Mouse (Mus musculus) MEL (cell line): ENCODE data around the gene Trafd1. TPM values are rescaled to one million over a fixed set of nuclear protein-coding genes. Genes with fewer than 3 reads are reported as not detected.

Experiments
- DNase-seq: peaks from one replicate; pipeline ENCODE4 v3.0.0; 2011; ENCODE audit warnings: low read depth, low spot score
- H3K27ac ChIP-seq: 2 replicates; pipeline ENCODE4 v1.5.1; 2012; ENCODE audit warnings: low read depth, mild to moderate bottlenecking, control low read depth, low read length, moderate library complexity; ENCODE audit not compliant: control insufficient read depth
- H3K27me3 ChIP-seq, 2 experiments: fragments of 150-350 bp in 1 of 2; sonication (generic) in 1 of 2; 2 replicates each; pipeline ENCODE4 v1.6.1; 2012; ENCODE audit warnings: low read length in 2 of 2, mild to moderate bottlenecking in 2 of 2, improper control_type of control experiment in 1 of 2, moderate library complexity in 1 of 2; ENCODE audit not compliant: insufficient read depth in 2 of 2, control insufficient read depth in 1 of 2
- H3K36me3 ChIP-seq, 2 experiments: 2 replicates each; pipeline ENCODE4 v1.6.1; 2012 to 2014; ENCODE audit warnings: low read length in 2 of 2, improper control_type of control experiment in 1 of 2, inconsistent platforms in 1 of 2, mild to moderate bottlenecking in 1 of 2; ENCODE audit not compliant: insufficient read depth in 2 of 2, control insufficient read depth in 1 of 2
- H3K4me1 ChIP-seq, 2 experiments: fragments of 150-350 bp in 1 of 2; sonication (generic) in 1 of 2; 2 replicates each; pipeline ENCODE4 v1.6.1; 2012; ENCODE audit warnings: low read length in 2 of 2, improper control_type of control experiment in 1 of 2, mild to moderate bottlenecking in 1 of 2; ENCODE audit not compliant: insufficient read depth in 2 of 2, control insufficient read depth in 1 of 2
- H3K4me3 ChIP-seq, 2 experiments: fragments of 150-350 bp in 1 of 2; sonication (generic) in 1 of 2; 2 replicates each; pipeline ENCODE4 v1.5.1; 2012; ENCODE audit warnings: low read depth in 2 of 2, low read length in 2 of 2, mild to moderate bottlenecking in 2 of 2, moderate library complexity in 2 of 2, control low read depth in 1 of 2, improper control_type of control experiment in 1 of 2; ENCODE audit not compliant: control insufficient read depth in 1 of 2, insufficient read depth in 1 of 2
- H3K79me2 ChIP-seq: 2 replicates; pipeline ENCODE4 v1.6.1; 2012; ENCODE audit warnings: mild to moderate bottlenecking, low read length, moderate library complexity; ENCODE audit not compliant: control insufficient read depth, poor library complexity, insufficient read depth
- H3K9ac ChIP-seq: 2 replicates; pipeline ENCODE4 v1.6.1; 2012; ENCODE audit warnings: low read depth, mild to moderate bottlenecking, control low read depth, low read length, moderate library complexity; ENCODE audit not compliant: control insufficient read depth, poor library complexity, severe bottlenecking
- H3K9me3 ChIP-seq: fragments of 150-350 bp; sonication (generic); replicated peaks from 2 replicates; pipeline ENCODE4 v1.6.1; 2012; ENCODE audit warnings: mild to moderate bottlenecking, low read length, improper control_type of control experiment, moderate library complexity; ENCODE audit not compliant: insufficient read depth
- BHLHE40 ChIP-seq: IDR thresholded peaks from 2 replicates; pipeline ENCODE4 v1.6.1; 2012; ENCODE audit warnings: low read depth, mild to moderate bottlenecking, inconsistent platforms, low read length, improper control_type of control experiment, borderline replicate concordance
- CHD2 ChIP-seq: IDR thresholded peaks from 2 replicates; pipeline ENCODE4 v1.6.1; 2011; ENCODE audit warnings: low read length, improper control_type of control experiment
- CTCF ChIP-seq, 3 experiments: IDR thresholded peaks in 2 of 3; conservative IDR thresholded peaks in 1 of 3; 2 replicates each; pipeline ENCODE4 v1.5.1; 2011 to 2012; ENCODE audit warnings: low read length in 3 of 3, low read depth in 2 of 3, mild to moderate bottlenecking in 2 of 3, improper control_type of control experiment in 1 of 3, inconsistent platforms in 1 of 3, mixed read lengths in 1 of 3, moderate library complexity in 1 of 3; ENCODE audit not compliant: control insufficient read depth in 1 of 3, insufficient read depth in 1 of 3, poor library complexity in 1 of 3, severe bottlenecking in 1 of 3
- ELF1 ChIP-seq: IDR thresholded peaks from 2 replicates; pipeline ENCODE4 v1.6.1; 2014; ENCODE audit warnings: low read depth, mild to moderate bottlenecking, inconsistent platforms, low read length, improper control_type of control experiment, moderate library complexity
- ETS1 ChIP-seq: IDR thresholded peaks from 2 replicates; pipeline ENCODE4 v1.6.1; 2012; ENCODE audit warnings: low read depth, mild to moderate bottlenecking, inconsistent platforms, low read length, improper control_type of control experiment, moderate library complexity
- GABPA ChIP-seq: IDR thresholded peaks from 2 replicates; pipeline ENCODE4 v1.6.1; 2012; ENCODE audit warnings: low read depth, mild to moderate bottlenecking, inconsistent platforms, low read length, improper control_type of control experiment, moderate library complexity
- HCFC1 ChIP-seq: IDR thresholded peaks from 2 replicates; pipeline ENCODE4 v1.6.1; 2012; ENCODE audit warnings: low read depth, mild to moderate bottlenecking, inconsistent platforms, low read length, improper control_type of control experiment, moderate library complexity
- JUND ChIP-seq: IDR thresholded peaks from 2 replicates; pipeline ENCODE4 v1.6.1; 2011; ENCODE audit warnings: low read depth, mild to moderate bottlenecking, improper control_type of control experiment, low read length
- KAT2A ChIP-seq: conservative IDR thresholded peaks from 2 replicates; pipeline ENCODE4 v1.6.1; 2012; ENCODE audit warnings: low read depth, low read length, improper control_type of control experiment, inconsistent platforms
- MAFK ChIP-seq: IDR thresholded peaks from 2 replicates; pipeline ENCODE4 v1.6.1; 2011; ENCODE audit warnings: low read depth, mild to moderate bottlenecking, low read length, improper control_type of control experiment, borderline replicate concordance
- POLR2A ChIP-seq, 2 experiments: IDR thresholded peaks; 2 replicates each; pipeline ENCODE4 v1.6.1; 2011 to 2012; ENCODE audit warnings: low read length in 2 of 2, mild to moderate bottlenecking in 2 of 2, control low read depth in 1 of 2, improper control_type of control experiment in 1 of 2, low read depth in 1 of 2, moderate library complexity in 1 of 2; ENCODE audit not compliant: control insufficient read depth in 1 of 2, insufficient read depth in 1 of 2, poor library complexity in 1 of 2
- SIN3A ChIP-seq: IDR thresholded peaks from 2 replicates; pipeline ENCODE4 v1.6.1; 2012; ENCODE audit warnings: low read length, improper control_type of control experiment, inconsistent platforms
- SMC3 ChIP-seq: IDR thresholded peaks from 2 replicates; pipeline ENCODE4 v1.6.1; 2011; ENCODE audit warnings: low read depth, low read length, improper control_type of control experiment
- TAL1 ChIP-seq: IDR thresholded peaks from 2 replicates; pipeline ENCODE4 v1.6.1; 2012; ENCODE audit warnings: mild to moderate bottlenecking, inconsistent platforms, low read length, moderate library complexity, mixed read lengths
- TCF12 ChIP-seq: IDR thresholded peaks from 2 replicates; pipeline ENCODE4 v1.6.1; 2014; ENCODE audit warnings: low read depth, mild to moderate bottlenecking, inconsistent platforms, low read length, improper control_type of control experiment, moderate library complexity
- UBTF ChIP-seq: IDR thresholded peaks from 2 replicates; pipeline ENCODE4 v1.6.1; 2012; ENCODE audit warnings: low read depth, mild to moderate bottlenecking, inconsistent platforms, low read length, improper control_type of control experiment, moderate library complexity, borderline replicate concordance; ENCODE audit not compliant: insufficient read depth
- USF1 ChIP-seq: IDR thresholded peaks from 2 replicates; pipeline ENCODE4 v1.6.1; 2014; ENCODE audit warnings: low read depth, mild to moderate bottlenecking, inconsistent platforms, low read length, improper control_type of control experiment, moderate library complexity
- USF2 ChIP-seq, 2 experiments: IDR thresholded peaks; 2 replicates each; pipeline ENCODE4 v1.6.1; 2011 to 2012; ENCODE audit warnings: improper control_type of control experiment in 2 of 2, low read length in 2 of 2, borderline replicate concordance in 1 of 2, inconsistent platforms in 1 of 2, low read depth in 1 of 2, mild to moderate bottlenecking in 1 of 2; ENCODE audit not compliant: insufficient read depth in 1 of 2
- ZC3H11A ChIP-seq: IDR thresholded peaks from 2 replicates; pipeline ENCODE4 v1.6.1; 2012; ENCODE audit warnings: low read depth, mild to moderate bottlenecking, inconsistent platforms, low read length, improper control_type of control experiment
- ZKSCAN1 ChIP-seq: IDR thresholded peaks from 2 replicates; pipeline ENCODE4 v1.6.1; 2012; ENCODE audit warnings: low read depth, mild to moderate bottlenecking, inconsistent platforms, low read length, improper control_type of control experiment, moderate library complexity
- ZMIZ1 ChIP-seq: IDR thresholded peaks from 2 replicates; pipeline ENCODE4 v1.6.1; 2012; ENCODE audit warnings: low read depth, mild to moderate bottlenecking, inconsistent platforms, low read length, improper control_type of control experiment, moderate library complexity
- ZNF384 ChIP-seq: IDR thresholded peaks from 2 replicates; pipeline ENCODE4 v1.6.1; 2012; ENCODE audit warnings: low read depth, mild to moderate bottlenecking, inconsistent platforms, low read length, improper control_type of control experiment
- polyA plus RNA-seq, 2 experiments: library from polyadenylated mRNA; stranded (reverse) in 1 of 2; unstranded in 1 of 2; fragments of >175 nt in 1 of 2; fragments of >200 nt in 1 of 2; gene quantifications; 2 replicates each; pipeline versions ENCODE4 v1.2.1 to v1.2.4; 2012; ENCODE audit warnings: low replicate concordance in 2 of 2, low read depth in 1 of 2; ENCODE audit not compliant: insufficient read length in 2 of 2, insufficient read depth in 1 of 2, missing spikeins in 1 of 2
- total RNA-seq: library from RNA; depleted of rRNA; stranded (reverse); fragments of 300-350 nt; gene quantifications from 2 replicates; pipeline ENCODE4 v1.2.3, GENCODE M21; 2012

The Trafd1 gene
- total and polyA plus RNA-seq, 3 experiments = 12.9 to 21.4 TPM; not detected in 1

DNA sequence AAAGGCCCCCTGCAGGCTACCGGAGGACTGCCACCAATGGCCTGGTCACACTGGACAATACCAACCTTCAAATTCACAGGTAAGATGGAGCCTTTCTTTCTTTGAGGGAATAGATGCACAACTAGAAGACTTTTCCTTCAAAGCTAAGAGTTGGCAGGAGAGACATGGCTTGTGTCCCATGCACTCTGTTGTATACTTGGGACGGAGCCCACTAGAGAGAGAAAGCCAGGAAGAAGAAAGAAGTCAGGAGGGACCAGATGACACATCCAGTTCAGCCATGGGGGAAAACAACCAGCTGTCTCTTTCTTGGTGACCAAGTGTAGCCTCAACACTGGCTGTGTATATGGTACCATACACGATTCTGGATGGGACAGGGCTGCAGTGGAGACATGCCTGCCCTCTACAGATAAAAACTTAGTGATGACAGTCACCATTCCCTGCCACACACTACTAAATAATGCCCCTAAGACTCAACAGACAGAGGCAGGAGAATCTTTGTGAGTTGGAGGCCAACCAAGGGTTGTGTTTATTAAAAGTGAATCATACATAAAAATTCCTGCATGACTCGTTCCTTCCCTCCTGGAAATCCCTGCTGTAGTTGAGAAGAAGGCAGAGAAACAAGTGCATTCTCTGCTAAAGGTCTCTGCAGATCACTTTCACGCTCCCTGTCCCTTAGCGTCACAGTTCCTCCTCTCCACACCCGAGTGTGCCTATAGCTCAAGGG lies 45.8 kb downstream of the Trafd1 start:
- Histone ChIP-seq H3K9me3 (no peaks in the 10 kb centered on the region), H3K4me3 (no peak overlapping the region), H3K4me1 (no peaks in the 10 kb centered on the region), H3K27me3 (no peaks in the 10 kb centered on the region), H3K79me2 (no peaks in the 10 kb centered on the region), H3K36me3 (peaks cover 0 to 3% of the 10 kb centered on the region in 2 experiments; a peak in 1 of 4 replicates), H3K27ac (no peak overlapping the region), H3K9ac (no peak overlapping the region)
- TF ChIP-seq POLR2A (IDR thresholded peaks at IDR 0.05; ENCODE audit: control insufficient read depth in 1 of 2, insufficient read depth in 1 of 2, low read depth in 1 of 2, low read length in 2 of 2, poor library complexity in 1 of 2) = no peak
- no peak for TF ChIP-seq CTCF (IDR thresholded peaks at IDR 0.05 in 2 of 3, conservative IDR thresholded peaks at IDR 0.05 in 1 of 3; ENCODE audit: control insufficient read depth in 1 of 3, insufficient read depth in 1 of 3, low read depth in 2 of 3, low read length in 3 of 3, poor library complexity in 1 of 3, severe bottlenecking in 1 of 3)
- TF ChIP-seq JUND = no peak
- no peak for TF ChIP-seq TCF12
- no peak for TF ChIP-seq ZC3H11A
- no peak for TF ChIP-seq ELF1
- TF ChIP-seq ZNF384 = no peak
- TF ChIP-seq ZMIZ1 = no peak
- TF ChIP-seq USF1 = no peak
- no peak for TF ChIP-seq GABPA
- TF ChIP-seq SMC3 = no peak
- no peak for TF ChIP-seq HCFC1
- TF ChIP-seq KAT2A = no peak
- no peak for TF ChIP-seq CHD2
- no peak for TF ChIP-seq TAL1
- TF ChIP-seq UBTF = no peak
- TF ChIP-seq MAFK = no peak
- no peak for TF ChIP-seq ZKSCAN1
- no peak for TF ChIP-seq BHLHE40
- TF ChIP-seq SIN3A = no peak
- DNase-seq = no peak

DNA sequence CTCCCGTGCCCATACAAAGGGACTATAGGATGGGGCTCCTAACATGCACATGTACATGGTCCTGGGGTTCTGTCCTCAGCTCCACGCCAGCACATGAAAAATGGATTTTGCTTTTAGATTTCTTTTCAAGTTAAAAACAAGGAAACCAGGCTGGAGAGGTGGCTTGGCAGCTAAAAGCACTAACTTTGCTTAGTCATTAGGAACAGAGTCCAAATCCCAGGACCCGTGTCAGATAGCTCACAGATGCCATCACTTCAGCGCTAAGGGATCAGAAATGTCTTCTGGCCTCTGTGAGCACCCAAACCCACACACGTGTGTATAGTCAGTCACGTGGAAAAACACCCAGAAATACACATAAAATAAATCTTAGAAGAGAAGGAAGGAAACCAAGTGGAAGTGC lies 48.7 kb downstream of the Trafd1 start:
- no peaks in the 10 kb centered on the region for H3K79me2 ChIP-seq
- no peaks in the 10 kb centered on the region for H3K9me3 ChIP-seq
- DNase-seq = no peak
- no peak overlapping the region for H3K4me3 ChIP-seq
- peaks cover 0 to 1% of the 10 kb centered on the region in 2 experiments; a peak in 2 of 4 replicates for H3K36me3 ChIP-seq
- TF ChIP-seq POLR2A (IDR thresholded peaks at IDR 0.05; ENCODE audit: control insufficient read depth in 1 of 2, insufficient read depth in 1 of 2, low read depth in 1 of 2, low read length in 2 of 2, poor library complexity in 1 of 2) (no peak), USF2 (IDR thresholded peaks at IDR 0.05; ENCODE audit: borderline replicate concordance in 1 of 2, insufficient read depth in 1 of 2, low read depth in 1 of 2, low read length in 2 of 2) (no peak), ETS1 (no peak)
- no peaks in the 10 kb centered on the region for H3K4me1 ChIP-seq
- no peaks in the 10 kb centered on the region for H3K27me3 ChIP-seq
- no peak overlapping the region for H3K27ac ChIP-seq
- H3K9ac ChIP-seq = no peak overlapping the region
